Mouse (Mus musculus) cerebellum, adult 2 months (tissue): ENCODE data around the gene Nanos2.

Source experiments
- CTCF ChIP-seq: fragments of 200-500 bp; IDR thresholded peaks from 2 replicates; pipeline ENCODE4 v1.5.1; 2011; ENCODE audit warnings: low read depth, mild to moderate bottlenecking, control low read depth, low read length, moderate library complexity, borderline replicate concordance; ENCODE audit not compliant: insufficient read depth
- POLR2A ChIP-seq: fragments of 200-500 bp; IDR thresholded peaks from 2 replicates; pipeline ENCODE4 v1.6.1; 2011; ENCODE audit warnings: low read length, control low read depth, borderline replicate concordance; ENCODE audit not compliant: insufficient read depth

DNA sequence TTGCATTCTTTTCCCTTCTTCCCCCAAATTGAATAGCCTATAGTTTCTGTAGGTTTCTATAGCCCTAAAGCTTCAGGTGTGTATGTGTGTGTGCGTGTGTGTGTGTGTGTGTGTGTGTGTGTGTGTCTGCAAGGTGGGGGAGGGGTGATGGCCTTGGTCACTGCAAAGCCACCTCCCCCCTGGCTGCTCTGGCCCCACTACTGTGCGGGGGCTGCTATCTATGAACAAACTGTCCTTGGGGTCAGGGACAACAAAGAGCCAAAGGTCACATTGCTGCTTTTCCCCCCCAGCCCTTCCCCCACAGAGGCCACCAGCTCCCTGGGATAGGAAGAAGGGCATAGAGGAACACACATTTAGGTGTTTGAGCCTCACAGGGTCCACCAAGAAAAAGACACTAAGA lies 25.7 kb downstream of the Nanos2 start:
- no peak for TF ChIP-seq CTCF
- TF ChIP-seq POLR2A: no peak
